Mouse (Mus musculus): ENCODE measurements around the gene Tmem63a. TPM values are rescaled to one million over a fixed set of nuclear protein-coding genes. Genes with fewer than 3 reads are reported as not detected.

The Tmem63a gene
- polyA plus RNA-seq, 1 experiment = 45.5 TPM

- H3K4me2 ChIP-seq (ENCODE audit: low read depth) = no peak overlapping the region
- no peak overlapping the region for H3ac ChIP-seq (ENCODE audit: control insufficient read depth, insufficient read length)
- no peak overlapping the region for H3K4me3 ChIP-seq
- H3K79me2 ChIP-seq (ENCODE audit: control insufficient read depth, insufficient read depth) = no peaks in the 10 kb centered on the region
- H3K36me3 ChIP-seq (ENCODE audit: control insufficient read depth, insufficient read depth) = peaks cover 25% of the 10 kb centered on the region
- H3K27me3 ChIP-seq (ENCODE audit: control insufficient read depth, insufficient read depth, insufficient read length) = no peaks in the 10 kb centered on the region
- TF ChIP-seq SRF (IDR thresholded peaks at IDR 0.05; ENCODE audit: control insufficient read depth, insufficient read length, low read depth) (no peak), TCF3 (IDR thresholded peaks at IDR 0.05; ENCODE audit: insufficient read length, low read depth) (no peak), POLR2A (IDR thresholded peaks at IDR 0.05; ENCODE audit: insufficient read length, low read depth) (no peak), MYOG (IDR thresholded peaks at IDR 0.05; ENCODE audit: control insufficient read depth in 1 of 3, insufficient read depth in 1 of 3, insufficient read length in 2 of 3, low read depth in 2 of 3) (no peak), E2F4 (IDR thresholded peaks at IDR 0.05; ENCODE audit: insufficient read depth) (no peak), CEBPB (IDR thresholded peaks at IDR 0.05; ENCODE audit: insufficient read depth, poor library complexity, severe bottlenecking) (no peak), USF1 (IDR thresholded peaks at IDR 0.05; ENCODE audit: low read depth) (no peak), MAX (IDR thresholded peaks at IDR 0.05; ENCODE audit: low read depth) (no peak), REST (IDR thresholded peaks at IDR 0.05; ENCODE audit: insufficient read depth, insufficient read length) (no peak), MYOD1 (IDR thresholded peaks at IDR 0.05; ENCODE audit: control insufficient read depth in 1 of 3, insufficient read length in 2 of 3, low read depth in 2 of 3) (no peak), TCF12 (IDR thresholded peaks at IDR 0.05; ENCODE audit: insufficient read depth, poor library complexity, severe bottlenecking) (no peak), POLR2AphosphoS2 (IDR thresholded peaks at IDR 0.05; ENCODE audit: insufficient read length, low read depth) (no peak)
Observed at GRCm38 (mm10) chr1:180965786-180966185, 23.6 kb downstream of the Tmem63a start.

GRCm38 (mm10) chr1:180966542-180966941 lies 24.4 kb downstream of the Tmem63a start:
- Histone ChIP-seq H3K27me3 (ENCODE audit: control insufficient read depth, insufficient read depth, insufficient read length) (no peaks in the 10 kb centered on the region), H3K36me3 (ENCODE audit: control insufficient read depth, insufficient read depth) (peaks cover 25% of the 10 kb centered on the region), H3K4me3 (no peak overlapping the region), H3K4me2 (ENCODE audit: low read depth) (peak overlapping the region; percentile 40), H3K79me2 (ENCODE audit: control insufficient read depth, insufficient read depth) (no peaks in the 10 kb centered on the region), H3ac (ENCODE audit: control insufficient read depth, insufficient read length) (no peak overlapping the region)
- TF ChIP-seq MYOG (IDR thresholded peaks at IDR 0.05; ENCODE audit: control insufficient read depth in 1 of 3, insufficient read depth in 1 of 3, insufficient read length in 2 of 3, low read depth in 2 of 3) (peak in 1 of 3 experiments; percentile 27), POLR2A (IDR thresholded peaks at IDR 0.05; ENCODE audit: insufficient read length, low read depth) (no peak)

- Histone ChIP-seq H3K27me3 (ENCODE audit: control insufficient read depth, insufficient read depth, insufficient read length) (no peaks in the 10 kb centered on the region), H3K36me3 (ENCODE audit: control insufficient read depth, insufficient read depth) (peaks cover 25% of the 10 kb centered on the region), H3K4me2 (ENCODE audit: low read depth) (no peak overlapping the region), H3ac (ENCODE audit: control insufficient read depth, insufficient read length) (no peak overlapping the region), H3K79me2 (ENCODE audit: control insufficient read depth, insufficient read depth) (no peaks in the 10 kb centered on the region), H3K4me3 (no peak overlapping the region)
- no peak for TF ChIP-seq POLR2AphosphoS2 (IDR thresholded peaks at IDR 0.05; ENCODE audit: insufficient read length, low read depth)
- no peak for TF ChIP-seq CEBPB (IDR thresholded peaks at IDR 0.05; ENCODE audit: insufficient read depth, poor library complexity, severe bottlenecking)
- TF ChIP-seq USF1 (IDR thresholded peaks at IDR 0.05; ENCODE audit: low read depth) = no peak
- no peak for TF ChIP-seq REST (IDR thresholded peaks at IDR 0.05; ENCODE audit: insufficient read depth, insufficient read length)
- no peak for TF ChIP-seq MYOD1 (IDR thresholded peaks at IDR 0.05; ENCODE audit: control insufficient read depth in 1 of 3, insufficient read length in 2 of 3, low read depth in 2 of 3)
- TF ChIP-seq TCF12 (IDR thresholded peaks at IDR 0.05; ENCODE audit: insufficient read depth, poor library complexity, severe bottlenecking) = no peak
- TF ChIP-seq POLR2A (IDR thresholded peaks at IDR 0.05; ENCODE audit: insufficient read length, low read depth) = no peak
- TF ChIP-seq MAX (IDR thresholded peaks at IDR 0.05; ENCODE audit: low read depth) = no peak
- no peak for TF ChIP-seq E2F4 (IDR thresholded peaks at IDR 0.05; ENCODE audit: insufficient read depth)
- no peak for TF ChIP-seq MYOG (IDR thresholded peaks at IDR 0.05; ENCODE audit: control insufficient read depth in 1 of 3, insufficient read depth in 1 of 3, insufficient read length in 2 of 3, low read depth in 2 of 3)
- TF ChIP-seq SRF (IDR thresholded peaks at IDR 0.05; ENCODE audit: control insufficient read depth, insufficient read length, low read depth) = no peak
- no peak for TF ChIP-seq TCF3 (IDR thresholded peaks at IDR 0.05; ENCODE audit: insufficient read length, low read depth)
Observed at GRCm38 (mm10) chr1:180967261-180967660, 25.1 kb downstream of the Tmem63a start.

GRCm38 (mm10) chr1:180972941-180973340 lies 30.8 kb downstream of the Tmem63a start:
- Histone ChIP-seq H3K36me3 (ENCODE audit: control insufficient read depth, insufficient read depth) (peaks cover 5% of the 10 kb centered on the region), H3K27me3 (ENCODE audit: control insufficient read depth, insufficient read depth, insufficient read length) (no peaks in the 10 kb centered on the region), H3ac (ENCODE audit: control insufficient read depth, insufficient read length) (no peak overlapping the region), H3K79me2 (ENCODE audit: control insufficient read depth, insufficient read depth) (no peaks in the 10 kb centered on the region), H3K4me3 (no peak overlapping the region), H3K4me2 (ENCODE audit: low read depth) (no peak overlapping the region)
- TF ChIP-seq MYOG (IDR thresholded peaks at IDR 0.05; ENCODE audit: control insufficient read depth in 1 of 3, insufficient read depth in 1 of 3, insufficient read length in 2 of 3, low read depth in 2 of 3) (no peak), REST (IDR thresholded peaks at IDR 0.05; ENCODE audit: insufficient read depth, insufficient read length) (no peak)

- Histone ChIP-seq H3K4me3 (no peak overlapping the region), H3K4me2 (ENCODE audit: low read depth) (no peak overlapping the region), H3ac (ENCODE audit: control insufficient read depth, insufficient read length) (no peak overlapping the region), H3K27me3 (ENCODE audit: control insufficient read depth, insufficient read depth, insufficient read length) (no peaks in the 10 kb centered on the region), H3K36me3 (ENCODE audit: control insufficient read depth, insufficient read depth) (peaks cover 5% of the 10 kb centered on the region), H3K79me2 (ENCODE audit: control insufficient read depth, insufficient read depth) (no peaks in the 10 kb centered on the region)
- no peak for TF ChIP-seq MYOG (IDR thresholded peaks at IDR 0.05; ENCODE audit: control insufficient read depth in 1 of 3, insufficient read depth in 1 of 3, insufficient read length in 2 of 3, low read depth in 2 of 3)
- TF ChIP-seq POLR2A (IDR thresholded peaks at IDR 0.05; ENCODE audit: insufficient read length, low read depth) = no peak
- no peak for TF ChIP-seq POLR2AphosphoS2 (IDR thresholded peaks at IDR 0.05; ENCODE audit: insufficient read length, low read depth)
- no peak for TF ChIP-seq REST (IDR thresholded peaks at IDR 0.05; ENCODE audit: insufficient read depth, insufficient read length)
- TF ChIP-seq TCF3 (IDR thresholded peaks at IDR 0.05; ENCODE audit: insufficient read length, low read depth) = no peak
- no peak for TF ChIP-seq TCF12 (IDR thresholded peaks at IDR 0.05; ENCODE audit: insufficient read depth, poor library complexity, severe bottlenecking)
- TF ChIP-seq CEBPB (IDR thresholded peaks at IDR 0.05; ENCODE audit: insufficient read depth, poor library complexity, severe bottlenecking) = no peak
- no peak for TF ChIP-seq USF1 (IDR thresholded peaks at IDR 0.05; ENCODE audit: low read depth)
- no peak for TF ChIP-seq MAX (IDR thresholded peaks at IDR 0.05; ENCODE audit: low read depth)
- TF ChIP-seq SRF (IDR thresholded peaks at IDR 0.05; ENCODE audit: control insufficient read depth, insufficient read length, low read depth) = no peak
- TF ChIP-seq MYOD1 (IDR thresholded peaks at IDR 0.05; ENCODE audit: control insufficient read depth in 1 of 3, insufficient read length in 2 of 3, low read depth in 2 of 3) = no peak
- TF ChIP-seq E2F4 (IDR thresholded peaks at IDR 0.05; ENCODE audit: insufficient read depth) = no peak
Observed at GRCm38 (mm10) chr1:180974126-180974746, 32.1 kb downstream of the Tmem63a start.

Measured in myocyte (in vitro differentiated cells).